Mouse (Mus musculus) colon, adult 2 months (tissue): ENCODE measurements around the gene Wdhd1. TPM values are rescaled to one million over a fixed set of nuclear protein-coding genes. Genes with fewer than 3 reads are reported as not detected.

Source experiments
- polyA plus RNA-seq: library from polyadenylated mRNA; depleted of rRNA; stranded (reverse); fragments of >200 nt; gene quantifications from 2 replicates; pipeline ENCODE4 v1.2.3, GENCODE M21; 2012; rRNA removed

Gene Wdhd1
- 1.5 TPM in 2 replicates for polyA plus RNA-seq

GRCm38 (mm10) chr14:47276637-47277393 is at the start of gene Wdhd1, which contains the start of gene Socs4:
TSS of gene Wdhd1 (minus strand) at chr14:47276857.
TSS of gene Socs4 (plus strand) at chr14:47276931.

GRCm38 (mm10) chr14:47297785-47298407 is 21.2 kb upstream of the Wdhd1 start, which contains the start of gene Mapk1ip1l:
TSS of gene Mapk1ip1l (plus strand) at chr14:47298266.

Other genes with a start within 250 kb of the Wdhd1 start
- 20.9 and 25.9 TPM in 2 replicates for gene Gch1, start 87.4 kb downstream of the Wdhd1 start, polyA plus RNA-seq
- gene Socs4, start 74 bp upstream of the Wdhd1 start, polyA plus RNA-seq, result 1.8 TPM in 2 replicates
- gene Mapk1ip1l, start 21.4 kb upstream of the Wdhd1 start, polyA plus RNA-seq, result 33.7 and 36.2 TPM in 2 replicates
- 3,104 and 3,126 TPM in 2 replicates for gene Lgals3, start 90.9 kb upstream of the Wdhd1 start, polyA plus RNA-seq
- 2.0 and 2.3 TPM in 2 replicates for gene Dlgap5, start 141.6 kb upstream of the Wdhd1 start, polyA plus RNA-seq
- 16.2 and 21.9 TPM in 2 replicates for gene Fbxo34, start 173.6 kb upstream of the Wdhd1 start, polyA plus RNA-seq